Mouse (Mus musculus) ES-Bruce4 (cell line): ENCODE data around the gene Ccnb1ip1. TPM values are rescaled to one million over a fixed set of nuclear protein-coding genes. Genes with fewer than 3 reads are reported as not detected.

Experiments used
- H3K27ac ChIP-seq: 2 replicates; pipeline ENCODE4 v1.5.1; 2012; ENCODE audit warnings: low read length, inconsistent platforms; ENCODE audit not compliant: insufficient read depth
- H3K27me3 ChIP-seq: 2 replicates; pipeline ENCODE4 v1.6.1; 2012; ENCODE audit warnings: mild to moderate bottlenecking, low read length, inconsistent platforms; ENCODE audit not compliant: control insufficient read depth, poor library complexity, insufficient read depth, severe bottlenecking
- H3K36me3 ChIP-seq: 2 replicates; pipeline ENCODE4 v1.6.1; 2012; ENCODE audit warnings: inconsistent platforms, mild to moderate bottlenecking, low read length, moderate library complexity; ENCODE audit not compliant: control insufficient read depth, poor library complexity, insufficient read depth, severe bottlenecking
- H3K4me1 ChIP-seq: one replicate; pipeline ENCODE4 v1.8.1; 2011; ENCODE audit warnings: low read length; ENCODE audit not compliant: control insufficient read depth, insufficient read depth
- H3K4me3 ChIP-seq: 2 replicates; pipeline ENCODE4 v1.5.1; 2011; ENCODE audit warnings: low read depth, mild to moderate bottlenecking, low read length
- H3K9ac ChIP-seq: 2 replicates; pipeline ENCODE4 v1.6.1; 2012; ENCODE audit warnings: low read depth, mild to moderate bottlenecking, inconsistent platforms; ENCODE audit not compliant: poor library complexity, severe bottlenecking
- H3K9me3 ChIP-seq: replicated peaks from 2 replicates; pipeline ENCODE4 v1.6.1; 2012; ENCODE audit warnings: mild to moderate bottlenecking, low read length, inconsistent platforms; ENCODE audit not compliant: control insufficient read depth, poor library complexity, insufficient read depth, severe bottlenecking
- CTCF ChIP-seq: IDR thresholded peaks from one replicate; pipeline ENCODE4 v1.8.1; 2011; ENCODE audit warnings: low read depth, low read length
- EP300 ChIP-seq: IDR thresholded peaks from 2 replicates; pipeline ENCODE4 v1.6.1; 2011; ENCODE audit warnings: low read depth, low read length; ENCODE audit not compliant: insufficient read depth
- POLR2A ChIP-seq: IDR thresholded peaks from one replicate; pipeline ENCODE4 v1.8.1; 2011; ENCODE audit warnings: low read length; ENCODE audit not compliant: insufficient read depth
- polyA plus RNA-seq: library from polyadenylated mRNA; stranded (reverse); fragments of >200 nt; gene quantifications from 2 replicates; pipeline ENCODE4 v1.2.4, GENCODE M21; 2011; ENCODE audit warnings: low read depth; ENCODE audit not compliant: missing spikeins, insufficient read depth, insufficient read length

Ccnb1ip1 gene
- polyA plus RNA-seq, 1 experiment: not detected

DNA sequence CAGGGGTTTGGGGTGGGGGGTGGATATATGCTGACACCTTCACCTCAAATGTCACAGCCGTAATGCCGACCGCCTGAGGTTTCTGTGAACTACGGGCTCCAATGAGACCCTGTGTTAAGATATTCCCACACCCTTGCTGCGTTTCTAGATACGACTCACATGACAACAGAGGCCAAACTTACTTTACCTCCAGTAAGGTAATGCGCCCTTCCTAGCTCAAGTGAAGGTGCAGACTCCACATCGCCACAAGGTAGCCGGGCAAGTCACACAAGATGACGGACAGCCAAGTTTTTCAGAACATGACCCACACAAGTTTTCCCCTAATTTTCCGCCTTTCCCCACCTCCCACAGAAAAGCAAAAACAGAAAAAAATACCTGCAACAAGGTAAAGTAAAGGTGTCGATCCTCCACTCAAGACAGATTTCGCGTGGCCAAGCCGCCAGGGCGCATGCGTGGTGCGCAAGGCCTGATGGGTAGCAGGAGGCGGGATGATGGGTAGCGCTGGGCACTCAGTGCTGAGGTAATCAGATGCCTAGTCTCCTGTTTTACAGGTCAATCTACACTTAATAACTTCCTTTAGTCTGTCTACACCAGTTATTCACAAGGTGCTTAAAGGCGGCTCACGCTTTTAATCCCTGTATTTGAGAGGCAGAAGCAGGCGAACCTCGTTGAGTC, 12.1 kb downstream of the Ccnb1ip1 start:
- H3K4me1 ChIP-seq: no peaks in the 10 kb centered on the region

GRCm38 (mm10) chr14:50788157-50788556, 19.4 kb downstream of the Ccnb1ip1 start:
- Histone ChIP-seq H3K9me3 (no peaks in the 10 kb centered on the region), H3K27ac (no peak overlapping the region), H3K36me3 (no peaks in the 10 kb centered on the region), H3K4me1 (peaks cover 2% of the 10 kb centered on the region), H3K27me3 (no peaks in the 10 kb centered on the region), H3K9ac (no peak overlapping the region), H3K4me3 (no peak overlapping the region)
- TF ChIP-seq CTCF: no peak
- TF ChIP-seq EP300: no peak
- no peak for TF ChIP-seq POLR2A

More for the DNA sequence above, 12.1 kb downstream of the Ccnb1ip1 start:
- Histone ChIP-seq H3K27me3 (no peaks in the 10 kb centered on the region), H3K9ac (no peak overlapping the region), H3K4me3 (0 out of 2 replicates have a peak overlapping the region, but pooled peaks have one; percentile 24), H3K27ac (no peak overlapping the region), H3K9me3 (no peaks in the 10 kb centered on the region), H3K36me3 (no peaks in the 10 kb centered on the region)
- TF ChIP-seq POLR2A: no peak
- no peak for TF ChIP-seq CTCF
- TF ChIP-seq EP300: no peak

GRCm38 (mm10) chr14:50785251-50785637, 22.3 kb downstream of the Ccnb1ip1 start, which contains the start of gene Ttc5:
Ttc5 (minus strand) TSS chr14:50785519.
- peaks cover 3% of the 10 kb centered on the region for H3K4me1 ChIP-seq
- peak; percentile 75 for TF ChIP-seq CTCF
- TF ChIP-seq EP300: 0 out of 2 replicates have a peak, but pooled peaks have one; percentile 12
- TF ChIP-seq POLR2A: peak; percentile 37
- H3K9me3 ChIP-seq: no peaks in the 10 kb centered on the region
- H3K9ac ChIP-seq: peak within 1 kb of the TSS; percentile 82
- peak within 1 kb of the TSS; percentile 85 for H3K4me3 ChIP-seq
- 0 out of 2 replicates have a peak, but pooled peaks cover 2% of the 10 kb centered on the region for H3K36me3 ChIP-seq
- no peaks in the 10 kb centered on the region for H3K27me3 ChIP-seq
- no peak within 1 kb of the TSS for H3K27ac ChIP-seq

DNA sequence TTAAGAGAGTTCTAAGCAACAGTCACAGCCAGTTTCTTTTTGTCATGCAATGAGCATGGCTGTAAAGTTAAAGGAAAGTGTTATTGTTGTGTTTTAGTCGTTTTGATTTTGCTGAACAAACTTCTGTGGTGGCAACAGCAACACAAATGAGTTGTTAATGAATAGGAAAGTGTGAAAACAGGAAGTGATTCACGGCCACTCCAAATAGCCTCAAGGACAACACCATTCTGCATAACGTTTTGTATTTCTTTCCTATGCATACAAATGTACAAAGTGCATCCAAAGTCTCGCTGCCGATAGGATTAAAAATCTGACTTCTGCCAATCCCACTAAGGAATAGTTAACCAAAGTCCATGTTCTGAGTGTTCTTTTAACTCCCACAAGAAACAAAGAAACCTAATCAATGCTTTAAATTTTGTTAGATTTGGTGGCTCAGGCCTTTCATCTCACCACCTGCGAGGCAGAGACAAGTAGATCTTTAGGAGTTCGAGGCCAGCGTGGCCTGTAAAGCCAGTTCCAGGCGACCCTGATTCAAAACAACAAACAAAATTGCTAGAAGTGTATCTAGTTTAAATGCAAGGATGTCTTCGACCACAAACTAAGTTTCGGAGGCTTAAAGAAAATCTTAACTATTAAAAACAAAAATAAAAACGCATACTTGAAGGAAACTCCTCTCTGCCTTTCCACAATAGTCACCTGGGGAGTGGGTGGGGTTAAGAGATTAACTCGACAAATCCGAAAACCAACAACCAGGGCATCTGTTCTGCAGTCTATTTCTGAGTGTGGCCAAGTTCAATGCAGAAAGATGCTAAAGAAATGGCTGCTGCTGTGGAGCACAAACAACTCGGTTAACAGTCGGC, 22.9 kb downstream of the Ccnb1ip1 start:
- Histone ChIP-seq H3K27me3 (no peaks in the 10 kb centered on the region), H3K9me3 (no peaks in the 10 kb centered on the region), H3K27ac (no peak overlapping the region), H3K36me3 (0 out of 2 replicates have a peak, but pooled peaks cover 2% of the 10 kb centered on the region), H3K9ac (peak overlapping the region; percentile 82), H3K4me1 (peaks cover 3% of the 10 kb centered on the region), H3K4me3 (peak overlapping the region; percentile 85)
- TF ChIP-seq EP300 (no peak), CTCF (no peak), POLR2A (no peak)

GRCm38 (mm10) chr14:50782166-50782565, 25.4 kb downstream of the Ccnb1ip1 start:
- TF ChIP-seq EP300: no peak
- no peak for TF ChIP-seq CTCF
- TF ChIP-seq POLR2A: no peak
- Histone ChIP-seq H3K27me3 (no peaks in the 10 kb centered on the region), H3K27ac (no peak overlapping the region), H3K4me3 (no peak overlapping the region), H3K9me3 (no peaks in the 10 kb centered on the region), H3K9ac (no peak overlapping the region), H3K4me1 (peaks cover 3% of the 10 kb centered on the region), H3K36me3 (peaks cover 5% of the 10 kb centered on the region)

GRCm38 (mm10) chr14:50771342-50771741, 36.2 kb downstream of the Ccnb1ip1 start:
- Histone ChIP-seq H3K4me3 (no peak overlapping the region), H3K9me3 (no peaks in the 10 kb centered on the region), H3K27me3 (no peaks in the 10 kb centered on the region), H3K36me3 (peaks cover 28% of the 10 kb centered on the region), H3K9ac (no peak overlapping the region), H3K27ac (no peak overlapping the region), H3K4me1 (no peaks in the 10 kb centered on the region)
- no peak for TF ChIP-seq CTCF
- TF ChIP-seq POLR2A: no peak
- TF ChIP-seq EP300: no peak
